Mouse (Mus musculus): Measurements from ENCODE around the gene Hist1h2ad.
"Not testable (repeated sequence)": the region's sequence is repeated elsewhere in the genome, so short reads cannot be mapped to it uniquely, and the experiment has no call there.

Gene Hist1h2ad

GRCm38 (mm10) chr13:23584331-23584730, 10.2 kb downstream of the Hist1h2ad start:
- no peak for DNase-seq (ENCODE audit: low spot score in 2 of 2)

GRCm38 (mm10) chr13:23585029-23585441, 10.9 kb downstream of the Hist1h2ad start:
- DNase-seq (ENCODE audit: low spot score in 2 of 2) = peak; percentile 77 to 82

- DNase-seq (ENCODE audit: low spot score in 2 of 2) = peak; percentile 76 to 77
Observed at GRCm38 (mm10) chr13:23585442-23586098, 11.4 kb downstream of the Hist1h2ad start.

GRCm38 (mm10) chr13:23586099-23586939, 12.1 kb downstream of the Hist1h2ad start:
- no peak for DNase-seq (ENCODE audit: low spot score in 2 of 2)

- DNase-seq (ENCODE audit: low spot score in 2 of 2) = no peak
Observed at GRCm38 (mm10) chr13:23586940-23587225, 12.7 kb downstream of the Hist1h2ad start.

- DNase-seq (ENCODE audit: low spot score in 2 of 2) = no peak
Observed at GRCm38 (mm10) chr13:23591206-23591605, 17.0 kb downstream of the Hist1h2ad start.

GRCm38 (mm10) chr13:23591886-23592285, 17.7 kb downstream of the Hist1h2ad start:
- DNase-seq (ENCODE audit: low spot score in 2 of 2) = not testable (repeated sequence)

GRCm38 (mm10) chr13:23592614-23593013, 18.4 kb downstream of the Hist1h2ad start:
- DNase-seq (ENCODE audit: low spot score in 2 of 2) = no peak

- no peak for DNase-seq (ENCODE audit: low spot score in 2 of 2)
Observed at GRCm38 (mm10) chr13:23593051-23593770, 19.0 kb downstream of the Hist1h2ad start.

GRCm38 (mm10) chr13:23595185-23595584, 21.0 kb downstream of the Hist1h2ad start:
- no peak for DNase-seq (ENCODE audit: low spot score in 2 of 2)

- no peak for DNase-seq (ENCODE audit: low spot score in 2 of 2)
Observed at GRCm38 (mm10) chr13:23595622-23596372, 21.6 kb downstream of the Hist1h2ad start.

GRCm38 (mm10) chr13:23597957-23598356, 23.8 kb downstream of the Hist1h2ad start:
- DNase-seq (ENCODE audit: low spot score in 2 of 2) = peak; percentile 65 to 83

GRCm38 (mm10) chr13:23603182-23603699, 29.1 kb downstream of the Hist1h2ad start:
- DNase-seq (ENCODE audit: low spot score in 2 of 2) = no peak

- DNase-seq (ENCODE audit: low spot score in 2 of 2) = no peak
Observed at GRCm38 (mm10) chr13:23604452-23604851, 30.3 kb downstream of the Hist1h2ad start.

- no peak for DNase-seq (ENCODE audit: low spot score in 2 of 2)
Observed at GRCm38 (mm10) chr13:23605052-23605451, 30.9 kb downstream of the Hist1h2ad start.

- DNase-seq (ENCODE audit: low spot score in 2 of 2) = no peak
Observed at GRCm38 (mm10) chr13:23609209-23609608, 35.0 kb downstream of the Hist1h2ad start.

- no peak for DNase-seq (ENCODE audit: low spot score in 2 of 2)
Observed at GRCm38 (mm10) chr13:23609844-23610243, 35.7 kb downstream of the Hist1h2ad start.

- no peak for DNase-seq (ENCODE audit: low spot score in 2 of 2)
Observed at GRCm38 (mm10) chr13:23610393-23610792, 36.2 kb downstream of the Hist1h2ad start.

- DNase-seq (ENCODE audit: low spot score in 2 of 2) = no peak
Observed at GRCm38 (mm10) chr13:23611638-23612037, 37.5 kb downstream of the Hist1h2ad start.

- DNase-seq (ENCODE audit: low spot score in 2 of 2) = peak in 1 of 2 experiments; percentile 6
Observed at GRCm38 (mm10) chr13:23620056-23620732, 46.0 kb downstream of the Hist1h2ad start.
